Mouse (Mus musculus): ENCODE measurements around the gene Magi2.

Magi2 gene

DNA sequence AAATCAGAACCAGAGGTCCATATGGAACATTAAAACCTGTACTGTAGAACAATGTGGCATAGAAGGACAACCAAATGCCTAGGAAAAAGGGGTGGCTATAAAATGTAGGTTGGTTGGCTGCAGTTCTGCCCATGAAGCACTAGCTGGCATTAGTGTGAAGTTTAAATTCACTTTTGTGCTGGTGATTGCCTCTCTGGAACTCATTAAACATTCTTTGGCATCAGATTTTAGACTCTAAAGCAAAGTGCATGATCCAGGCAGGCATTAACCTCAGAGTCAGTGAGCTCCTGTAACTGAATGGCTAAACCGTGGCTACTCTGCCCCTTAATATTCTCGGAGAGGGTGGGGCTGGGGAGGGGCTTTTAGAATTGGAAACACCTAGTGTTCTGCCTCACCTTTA is 706.4 kb downstream of the Magi2 start:
- DNase-seq (ENCODE audit: low spot score in 2 of 2) = no peak

DNA sequence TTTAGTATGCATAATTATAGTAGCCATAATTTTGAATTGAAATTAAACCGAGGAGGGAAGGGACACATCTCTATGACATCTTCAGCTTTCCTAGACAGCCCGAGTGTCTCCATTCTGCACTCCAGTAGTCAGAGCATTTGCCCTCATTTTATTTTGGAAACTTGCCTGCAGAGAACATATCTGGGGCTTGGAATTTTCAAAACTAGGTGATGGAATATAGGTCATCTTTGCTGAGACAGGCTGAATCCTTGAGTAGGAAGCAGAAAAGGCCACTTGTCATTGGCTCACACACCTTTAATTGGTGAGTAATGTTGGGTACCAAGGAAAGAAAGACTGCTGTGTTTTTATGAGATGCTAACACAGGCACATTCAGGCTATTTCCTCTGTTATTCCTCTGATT is 724.3 kb downstream of the Magi2 start:
- no peak for DNase-seq (ENCODE audit: low spot score in 2 of 2)

DNA sequence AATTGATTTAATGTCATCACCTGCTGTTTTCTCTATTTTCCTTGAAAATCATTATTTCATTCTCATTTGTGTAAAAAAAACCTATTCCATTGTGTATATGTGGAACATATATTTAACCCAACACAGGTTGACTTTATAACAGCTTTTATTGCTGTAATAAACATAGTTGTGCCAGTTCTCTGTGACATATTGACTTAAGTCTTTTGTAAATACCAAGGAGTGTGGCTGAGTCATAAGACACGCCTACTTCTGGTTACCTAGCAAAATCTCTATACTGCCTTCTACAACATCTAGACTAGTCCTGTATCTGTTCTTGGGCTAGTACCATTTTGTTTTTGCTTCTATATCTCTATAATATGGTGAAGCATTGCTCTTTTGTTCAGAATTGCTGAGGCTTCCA is 737.3 kb downstream of the Magi2 start:
- DNase-seq (ENCODE audit: low spot score in 2 of 2) = no peak

DNA sequence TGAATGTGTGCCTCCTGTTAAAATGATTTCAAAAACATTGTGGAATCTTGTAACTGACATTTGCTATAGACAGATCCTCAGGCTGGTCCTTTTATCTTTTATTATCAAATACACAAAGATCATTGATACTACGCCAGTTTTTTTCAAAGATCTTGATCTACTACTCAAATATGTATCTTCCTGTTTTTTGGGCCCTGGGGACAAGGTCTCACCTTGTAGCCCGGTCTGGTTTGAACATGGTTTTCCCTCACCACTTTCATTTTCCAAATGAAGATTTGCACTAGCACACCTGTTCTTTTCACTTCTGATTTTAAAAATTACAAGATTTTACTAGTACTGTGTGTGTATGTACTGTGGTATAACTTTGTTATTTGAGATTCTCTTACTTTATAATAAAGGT is 745.9 kb downstream of the Magi2 start:
- no peak for DNase-seq (ENCODE audit: low spot score in 2 of 2)

DNA sequence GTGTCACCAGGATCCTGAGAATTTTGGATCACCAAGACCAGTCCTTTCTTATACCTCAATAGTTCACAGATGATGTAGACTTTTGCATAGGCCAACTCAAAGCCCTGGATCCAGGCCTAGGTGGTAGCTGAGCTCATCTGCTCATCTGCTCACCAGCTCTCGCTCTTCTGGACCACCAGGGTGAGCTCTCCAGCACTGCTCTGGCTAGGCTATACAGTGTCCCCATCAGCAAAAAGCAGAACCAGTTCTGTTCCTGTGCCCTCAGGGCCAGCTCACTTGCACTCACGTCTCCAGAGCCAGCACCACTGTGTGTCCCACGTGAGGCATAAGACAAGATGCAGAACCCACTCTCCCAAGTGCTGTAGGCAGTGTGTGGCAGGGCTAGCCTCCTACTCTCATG is 747.0 kb downstream of the Magi2 start:
- no peak for DNase-seq (ENCODE audit: low spot score in 2 of 2)

DNA sequence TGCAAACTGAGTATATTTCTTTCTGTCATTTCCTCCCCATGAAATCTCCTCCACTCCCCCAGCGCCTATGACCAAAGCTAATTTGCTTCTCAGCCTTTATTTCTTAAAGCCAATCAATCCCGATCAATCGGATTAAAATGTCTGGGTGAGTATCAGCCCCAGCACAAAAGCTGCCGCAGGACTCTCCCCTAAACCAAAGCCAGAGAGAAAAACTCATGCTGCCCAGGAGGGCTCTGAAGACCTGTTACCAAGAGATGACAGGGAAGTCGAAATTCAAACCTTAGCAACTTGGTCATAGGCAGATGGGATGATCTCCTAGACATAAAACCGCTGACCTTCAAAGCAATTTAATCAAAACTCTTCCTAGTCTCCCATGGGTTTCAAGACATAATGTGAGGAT is 754.7 kb downstream of the Magi2 start:
- DNase-seq (ENCODE audit: low spot score in 2 of 2) = no peak

DNA sequence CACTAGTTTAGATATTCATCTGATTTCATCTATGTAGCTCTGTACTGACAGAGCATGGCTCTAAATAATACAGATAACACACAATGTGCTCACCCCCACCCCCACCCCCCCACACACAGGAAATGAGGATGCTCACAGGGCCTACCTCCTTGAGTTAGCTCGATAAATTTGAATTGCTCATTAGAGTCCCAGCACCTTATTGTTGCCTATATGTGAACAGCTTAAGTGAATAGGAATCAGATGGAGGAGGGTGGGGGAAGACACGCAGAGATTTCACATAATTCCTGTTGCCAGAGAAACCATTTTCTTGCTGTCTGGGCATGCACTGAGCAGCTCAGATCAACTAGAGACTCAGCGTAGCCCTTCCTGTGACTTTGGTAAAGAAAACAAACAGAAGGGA is 755.2 kb downstream of the Magi2 start:
- DNase-seq (ENCODE audit: low spot score in 2 of 2) = no peak

DNA sequence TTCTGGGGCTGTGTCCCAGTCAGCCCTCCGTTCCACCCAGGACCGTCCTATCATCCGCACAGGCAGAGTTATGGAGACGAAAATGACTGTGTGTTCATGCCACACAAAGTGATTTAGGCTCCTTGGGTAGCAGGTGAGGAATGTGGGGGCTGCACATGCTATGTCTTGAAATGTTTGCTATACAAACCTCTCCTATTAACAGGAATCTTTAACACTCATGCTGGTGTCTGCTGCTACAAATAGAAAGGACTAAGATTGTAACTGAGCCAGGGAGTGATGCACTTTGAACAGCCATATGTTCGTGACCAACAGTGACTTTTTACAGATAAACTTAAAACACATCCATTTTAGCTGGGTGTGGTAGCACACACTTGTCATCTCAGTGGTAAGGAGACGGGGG is 772.6 kb downstream of the Magi2 start:
- DNase-seq (ENCODE audit: low spot score in 2 of 2) = no peak

DNA sequence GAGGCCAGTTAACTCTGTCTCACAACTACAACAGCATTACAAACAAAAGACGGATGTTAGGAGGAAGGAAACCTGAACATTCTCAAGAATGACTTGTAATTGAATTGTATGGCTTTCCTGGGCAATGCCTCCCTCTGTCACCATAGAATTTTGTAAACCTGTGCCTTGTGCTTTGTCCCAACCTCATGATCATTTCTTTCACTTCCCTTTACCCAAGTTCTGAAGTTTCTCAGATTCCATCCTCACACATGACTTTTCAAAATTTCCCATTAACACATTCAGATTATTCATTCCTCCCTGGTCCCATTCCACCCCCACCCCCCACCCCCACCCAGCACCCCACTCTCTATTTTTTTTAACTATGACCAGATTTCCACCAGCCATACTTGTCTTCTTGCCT is 773.1 kb downstream of the Magi2 start:
- DNase-seq (ENCODE audit: low spot score in 2 of 2) = no peak

DNA sequence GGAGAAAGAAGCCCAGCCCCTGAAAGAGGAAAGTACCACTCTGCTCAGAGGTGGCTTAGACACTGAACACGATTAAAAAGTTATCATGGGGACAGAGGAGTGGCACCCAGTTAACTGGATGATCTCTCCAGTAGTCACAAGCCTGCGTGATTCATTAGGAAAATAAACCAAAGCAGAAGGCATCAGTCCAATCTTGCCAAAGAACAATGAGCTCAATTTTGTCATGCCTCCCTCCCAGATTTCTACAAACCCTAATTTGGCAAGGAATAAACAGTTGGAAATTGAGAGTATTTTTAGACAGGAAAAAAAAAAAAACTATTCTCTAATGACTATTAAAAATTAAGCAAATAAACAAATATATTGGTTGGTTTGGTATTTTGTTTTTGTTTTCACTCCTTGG is 779.8 kb downstream of the Magi2 start:
- DNase-seq (ENCODE audit: low spot score in 2 of 2) = no peak

DNA sequence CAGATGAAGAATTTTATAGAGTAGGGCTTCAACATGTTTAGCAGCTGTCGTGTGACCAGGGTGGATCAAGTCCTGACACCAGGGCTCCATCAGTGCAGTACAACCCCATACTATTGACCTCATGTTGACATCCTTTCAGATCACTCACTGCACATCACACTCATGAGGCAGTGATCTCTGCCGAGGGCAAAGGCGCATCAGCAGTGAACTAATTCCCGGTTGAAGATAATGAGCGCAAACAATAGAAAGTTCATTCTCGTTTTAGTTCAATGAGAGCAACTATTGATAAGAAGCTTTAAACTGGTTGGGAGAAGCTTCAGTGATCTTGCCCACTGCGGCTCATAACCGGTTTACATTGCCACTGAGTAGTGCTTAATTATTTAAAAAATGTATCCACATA is 780.4 kb downstream of the Magi2 start:
- no peak for DNase-seq (ENCODE audit: low spot score in 2 of 2)

DNA sequence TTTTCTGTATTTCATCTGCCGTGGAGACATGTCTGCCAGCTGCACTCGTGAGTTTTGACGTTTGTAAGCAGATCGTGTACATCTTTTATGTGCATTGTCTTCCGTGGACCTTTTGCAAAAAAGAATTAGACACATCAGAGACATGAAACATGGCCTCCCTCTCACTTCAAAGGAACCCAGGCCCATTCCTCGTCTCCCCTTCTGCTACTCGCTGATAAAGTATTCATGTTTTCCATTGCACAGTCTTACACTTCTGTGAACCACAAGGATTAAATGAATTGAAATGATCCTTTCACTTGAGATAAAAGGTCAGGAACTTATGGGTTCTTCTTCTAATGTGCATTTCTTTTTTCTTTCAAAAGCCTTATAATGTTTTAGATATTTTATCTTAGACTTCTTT is 783.4 kb downstream of the Magi2 start:
- no peak for DNase-seq (ENCODE audit: low spot score in 2 of 2)

DNA sequence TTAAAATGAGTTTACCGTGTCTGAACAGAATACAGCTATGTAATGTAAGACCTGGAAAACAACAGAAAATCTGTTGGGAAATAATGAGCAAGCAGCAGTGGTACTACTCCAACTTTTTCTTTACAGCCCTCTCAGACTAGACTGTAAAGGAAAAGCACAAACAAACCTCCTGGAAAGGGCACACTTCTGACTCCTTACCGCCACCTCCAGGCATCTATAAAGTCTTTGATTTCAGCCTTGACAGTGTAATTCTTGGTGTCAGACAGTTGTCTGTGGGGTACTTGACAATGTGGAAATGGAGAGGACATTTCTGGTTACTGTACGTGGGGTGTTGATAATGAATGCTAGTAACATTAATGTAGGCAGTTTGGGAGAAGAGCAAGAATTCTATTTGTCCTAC is 791.2 kb downstream of the Magi2 start:
- no peak for DNase-seq (ENCODE audit: low spot score in 2 of 2)

DNA sequence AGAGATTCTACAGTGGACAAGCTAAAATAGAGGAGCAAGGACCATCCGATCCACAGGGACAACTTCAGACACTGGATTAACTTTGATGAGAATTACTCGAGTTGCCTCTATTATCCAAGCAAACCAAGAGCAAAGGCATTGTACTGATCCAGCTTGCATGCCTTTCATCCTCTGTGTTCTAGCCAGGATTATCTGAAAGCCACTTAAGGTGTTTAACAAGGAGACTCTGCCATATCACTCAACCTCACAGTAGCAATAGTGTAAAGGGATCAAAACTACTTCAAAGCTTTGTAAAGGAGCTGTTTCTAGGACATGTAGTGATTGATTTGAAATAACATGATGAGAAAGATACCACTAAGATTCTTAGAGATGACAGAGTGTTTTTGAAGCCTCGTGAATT is 819.8 kb downstream of the Magi2 start:
- no peak for DNase-seq (ENCODE audit: low spot score in 2 of 2)

DNA sequence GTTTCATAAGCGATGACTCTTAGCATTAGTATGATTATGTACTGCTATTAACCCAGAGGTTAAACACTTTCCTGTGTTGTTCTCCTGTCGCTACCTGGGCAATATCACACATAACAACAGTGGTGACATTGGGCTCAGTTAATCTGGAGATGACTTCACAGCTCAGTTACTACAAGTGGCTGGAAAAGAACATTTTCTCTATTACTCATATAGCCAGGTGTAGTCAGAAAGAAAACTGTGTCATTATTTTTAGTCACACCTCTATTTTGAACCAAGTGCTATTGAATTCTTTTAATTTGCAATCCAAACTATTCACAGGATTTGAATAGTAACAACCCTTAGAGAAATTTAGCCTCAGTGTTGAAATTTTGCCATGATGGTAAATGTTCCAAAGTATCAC is 821.5 kb downstream of the Magi2 start:
- DNase-seq (ENCODE audit: low spot score in 2 of 2) = no peak

DNA sequence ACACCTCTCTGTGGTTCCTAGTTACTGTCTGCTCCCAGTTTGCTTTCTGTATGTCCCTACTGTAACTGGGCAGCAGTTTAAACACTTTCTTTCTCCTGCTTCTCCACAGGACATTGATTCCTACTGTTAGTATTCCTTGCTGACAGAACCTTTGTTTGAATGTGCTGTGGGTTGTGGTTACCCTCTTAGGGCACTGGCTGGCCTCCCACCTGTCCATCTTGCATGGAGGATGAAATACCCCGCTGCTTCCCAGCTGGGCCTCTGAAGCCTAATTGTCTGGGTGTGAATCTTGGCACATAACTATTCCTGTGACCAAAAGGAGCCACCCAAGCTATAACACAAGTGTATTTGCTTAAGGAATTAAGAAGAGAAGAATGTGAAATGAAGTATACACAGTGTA is 823.4 kb downstream of the Magi2 start:
- DNase-seq (ENCODE audit: low spot score in 2 of 2) = no peak

DNA sequence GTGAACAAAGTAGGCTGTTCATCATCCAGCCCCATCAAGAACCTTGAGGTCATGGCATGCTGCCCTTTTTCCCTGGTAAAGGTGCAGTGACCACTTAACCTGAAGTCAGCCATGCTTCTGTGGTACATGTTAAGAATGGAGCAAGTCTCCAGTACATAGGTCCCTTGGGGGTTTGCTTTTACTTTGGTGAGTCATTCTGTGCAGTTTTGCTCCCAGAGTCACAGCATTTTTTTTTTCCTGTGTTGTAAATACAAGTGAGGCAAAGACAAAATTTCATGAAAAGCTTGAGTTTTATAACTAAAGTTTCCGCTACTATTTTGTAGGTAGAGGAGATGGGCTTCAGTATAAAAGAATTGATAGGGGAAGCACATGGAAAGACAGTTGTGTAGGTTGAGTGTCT is 828.2 kb downstream of the Magi2 start:
- DNase-seq (ENCODE audit: low spot score in 2 of 2) = no peak

DNA sequence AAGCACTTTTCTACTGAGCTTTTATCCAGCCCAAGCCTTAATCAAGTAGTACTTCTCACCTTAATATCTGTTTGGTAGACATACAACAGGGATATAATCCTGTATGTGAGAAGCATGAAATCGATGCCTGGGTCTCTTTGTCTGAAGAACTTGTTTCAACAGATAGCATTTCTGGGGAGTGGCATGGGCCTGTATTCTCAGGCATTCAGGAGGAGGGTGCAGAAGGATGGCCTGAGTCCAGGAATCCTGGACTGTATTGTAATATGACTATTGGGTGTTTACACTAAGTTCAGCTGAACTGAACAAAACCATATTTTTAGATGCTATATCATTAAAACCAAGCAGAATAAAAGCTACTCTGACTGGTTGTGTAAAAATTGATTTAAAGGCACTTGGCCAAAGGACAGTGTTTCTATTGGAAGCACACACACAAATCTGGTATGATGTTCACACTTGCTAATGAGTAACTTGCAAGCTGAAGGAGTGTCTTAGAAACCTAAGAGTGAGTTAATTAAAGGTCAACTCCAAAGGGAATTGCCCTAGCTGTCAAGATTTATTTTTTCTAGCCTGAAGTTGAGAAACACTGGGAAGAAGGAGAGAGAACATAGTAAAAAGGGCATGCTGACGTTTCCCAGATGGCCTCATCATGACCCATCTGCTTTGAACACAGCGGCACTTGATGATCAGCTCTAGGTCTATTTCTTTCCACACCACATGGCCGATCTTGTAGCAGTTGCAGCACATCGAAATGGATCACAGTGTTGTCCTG is 829.4 kb downstream of the Magi2 start:
- no peak for DNase-seq (ENCODE audit: low spot score in 2 of 2)

DNA sequence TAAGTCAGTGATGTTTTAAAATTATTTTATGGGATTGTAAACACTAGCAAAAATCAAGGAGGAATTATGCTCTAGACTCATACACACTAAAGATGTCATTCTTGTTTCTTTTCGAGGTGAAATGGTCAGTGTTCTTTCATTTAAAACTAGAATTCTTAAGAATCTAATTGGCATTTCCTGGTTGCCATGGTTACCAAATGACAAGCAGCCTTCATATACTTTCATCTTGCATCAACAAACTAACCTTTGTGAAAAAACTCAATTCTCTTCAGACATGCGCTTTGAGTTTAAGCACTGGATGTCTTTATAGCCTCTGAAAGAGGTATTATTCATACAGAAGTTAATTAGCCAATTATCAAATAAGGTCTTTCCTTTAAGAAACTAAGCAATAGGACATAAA is 830.0 kb downstream of the Magi2 start:
- DNase-seq (ENCODE audit: low spot score in 2 of 2) = no peak

DNA sequence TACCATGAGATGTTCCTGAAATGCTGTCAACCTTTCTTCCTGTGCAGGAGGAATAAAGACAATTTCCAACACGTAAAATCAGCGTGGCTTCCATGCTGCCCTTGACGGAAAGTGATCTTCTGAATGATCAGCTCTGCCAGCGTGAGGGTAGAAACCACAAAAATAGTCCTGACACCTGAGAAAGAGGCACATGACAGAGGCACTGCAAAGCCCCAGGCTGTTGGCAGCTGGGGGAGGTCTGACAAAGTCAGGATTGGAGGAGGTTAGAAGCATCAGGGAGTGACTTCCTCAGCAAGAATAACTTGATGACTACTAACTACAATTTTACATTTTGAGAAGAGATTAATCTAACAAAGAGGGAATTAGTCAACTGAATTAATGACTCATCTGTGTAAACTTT is 835.2 kb downstream of the Magi2 start:
- no peak for DNase-seq (ENCODE audit: low spot score in 2 of 2)

DNA sequence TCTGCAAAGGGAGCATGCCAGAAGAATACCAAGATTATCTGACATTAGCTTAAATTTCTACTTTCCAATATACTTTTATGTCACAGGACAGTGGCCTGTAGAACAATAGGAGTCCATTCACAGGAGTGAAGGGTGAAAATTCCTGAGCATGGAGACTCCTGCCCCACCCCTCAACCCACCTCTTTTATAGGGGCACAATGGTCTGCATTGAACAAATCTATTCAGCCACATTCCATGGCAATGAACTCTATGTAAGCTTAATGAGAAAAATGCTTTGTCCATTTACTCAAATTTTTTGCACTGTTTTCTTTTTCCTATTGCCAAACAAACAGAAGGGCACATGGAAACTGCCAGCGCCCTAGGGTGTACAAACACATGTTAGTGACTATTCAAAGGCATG is 838.2 kb downstream of the Magi2 start:
- no peak for DNase-seq (ENCODE audit: low spot score in 2 of 2)

DNA sequence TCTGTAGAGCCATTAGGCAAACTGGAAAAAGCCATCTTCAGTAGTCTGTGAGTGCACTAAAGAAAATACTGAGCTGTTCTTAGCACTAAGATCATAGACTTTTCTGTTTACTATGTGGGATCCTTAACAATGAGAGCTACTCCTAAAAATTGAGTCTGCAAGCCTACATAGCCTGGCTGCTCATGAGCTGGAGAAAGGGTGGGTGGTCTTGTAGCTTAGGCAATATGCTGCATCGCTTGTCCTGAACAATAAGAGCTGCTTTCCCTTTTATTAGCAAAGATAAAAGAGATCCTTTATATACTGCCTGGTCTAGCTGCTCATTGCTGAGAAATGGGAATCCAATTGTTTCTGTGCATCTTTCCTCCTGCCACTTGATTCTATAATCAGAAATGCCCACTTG is 841.7 kb downstream of the Magi2 start:
- DNase-seq (ENCODE audit: low spot score in 2 of 2) = no peak

DNA sequence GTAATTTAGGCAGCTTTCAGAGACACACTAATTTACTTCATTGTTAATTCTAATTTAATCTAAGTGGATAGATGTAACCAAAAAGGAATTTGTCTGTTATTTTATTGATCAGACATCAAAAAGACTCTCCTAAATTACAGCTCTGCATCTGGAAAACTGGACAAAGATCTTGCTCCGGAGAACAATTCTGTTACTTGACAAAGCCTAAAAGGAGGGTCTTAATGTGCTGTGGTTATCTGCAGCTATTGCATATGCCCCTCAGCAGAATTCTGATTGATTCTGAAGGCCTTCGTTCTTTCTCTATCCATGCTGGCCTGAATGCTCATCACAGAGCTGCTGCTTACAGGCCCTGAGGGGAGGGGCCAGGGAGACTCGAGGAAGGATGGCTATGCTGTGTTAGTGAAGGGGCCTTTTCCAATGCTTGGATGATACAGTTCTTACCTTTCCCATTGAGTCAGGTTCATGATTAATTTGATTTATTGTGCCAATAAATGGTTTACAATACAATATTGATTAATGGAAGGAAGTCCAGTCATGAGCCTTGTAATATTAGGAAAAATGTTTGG is 842.2 kb downstream of the Magi2 start:
- no peak for DNase-seq (ENCODE audit: low spot score in 2 of 2)

DNA sequence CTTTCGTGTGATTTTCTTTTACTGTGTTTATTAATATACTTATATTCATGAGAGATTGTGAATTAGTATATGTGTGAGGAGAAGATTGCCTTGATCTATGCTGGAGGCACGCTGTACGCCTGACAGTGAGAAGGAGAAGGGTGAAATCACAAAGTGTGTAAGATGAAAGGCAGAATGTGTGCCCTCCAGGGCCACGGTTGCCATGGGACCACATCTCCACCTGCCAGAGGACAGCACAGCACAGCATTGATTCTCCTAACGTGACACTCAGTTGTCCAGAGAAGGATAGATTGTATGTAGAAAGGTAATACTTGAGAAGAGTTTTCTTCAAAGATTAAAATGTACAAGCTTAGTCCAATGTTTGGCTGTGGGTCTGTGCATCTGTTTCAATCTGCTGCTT is 847.3 kb downstream of the Magi2 start:
- DNase-seq (ENCODE audit: low spot score in 2 of 2) = no peak

All from frontal cortex, postnatal 25 days (tissue).